Mouse (Mus musculus): ENCODE measurements around the gene Inha.

The Inha gene

DNA sequence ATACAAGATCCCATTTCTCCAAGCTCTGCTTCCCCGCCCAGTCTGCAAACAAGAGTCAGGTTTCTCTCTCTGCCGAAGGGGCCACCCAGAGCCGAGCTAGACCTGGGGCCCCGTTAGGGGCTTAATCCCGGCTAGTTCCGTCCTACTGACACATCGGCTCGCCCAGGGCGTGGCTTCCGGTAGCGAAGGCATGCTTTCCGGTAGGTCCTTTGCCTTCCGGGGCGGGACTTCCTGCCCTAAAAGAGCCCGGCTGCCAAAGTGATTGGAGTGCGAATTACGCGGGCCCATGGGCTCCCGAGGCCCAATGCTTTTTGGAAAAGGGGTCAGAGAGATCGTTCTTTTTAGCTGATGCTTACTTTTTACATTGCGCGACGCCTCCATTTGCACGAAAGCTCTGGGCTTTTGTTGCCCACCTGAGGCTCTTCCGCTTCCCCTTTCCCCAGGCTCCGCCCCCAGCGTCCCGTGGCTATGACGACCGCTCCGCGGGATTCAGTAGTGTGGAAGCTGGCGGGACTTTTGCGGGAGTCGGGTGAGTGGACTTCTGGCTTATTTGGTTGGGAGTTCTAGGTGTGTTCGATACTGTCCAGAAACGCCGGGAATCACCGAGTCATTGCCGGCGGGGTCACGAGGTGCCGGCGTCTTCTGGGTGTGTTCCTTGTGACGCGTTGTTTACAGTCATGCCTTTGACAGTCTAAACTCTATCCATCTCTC lies 14.6 kb downstream of the Inha start, which contains the start of gene Stk11ip:
Gene Stk11ip, plus strand, starts transcription at position 209 of the 711 bp plus-strand sequence.
- DNase-seq (ENCODE audit: low read depth, low spot score) = peak; percentile 93

DNA sequence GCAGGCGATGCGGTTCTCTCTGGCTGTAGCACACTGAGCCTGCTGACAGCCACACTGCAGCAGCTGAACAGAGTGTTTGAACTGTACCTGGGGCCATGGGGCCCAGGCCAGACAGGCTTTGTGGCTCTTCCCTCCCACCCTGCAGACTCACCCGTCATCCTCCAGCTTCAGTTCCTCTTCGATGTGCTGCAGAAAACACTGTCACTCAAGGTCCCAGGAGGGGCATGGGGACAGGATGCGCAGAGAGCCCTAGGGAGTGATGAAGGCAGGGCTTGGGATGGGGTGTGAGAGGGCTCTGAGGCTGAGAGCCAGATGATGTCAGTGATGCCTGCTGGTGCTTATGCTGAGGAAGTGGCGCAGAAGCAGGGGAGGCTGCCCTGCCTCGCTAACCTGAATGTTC lies 17.8 kb downstream of the Inha start:
- no peak for DNase-seq (ENCODE audit: low read depth, low spot score)

DNA sequence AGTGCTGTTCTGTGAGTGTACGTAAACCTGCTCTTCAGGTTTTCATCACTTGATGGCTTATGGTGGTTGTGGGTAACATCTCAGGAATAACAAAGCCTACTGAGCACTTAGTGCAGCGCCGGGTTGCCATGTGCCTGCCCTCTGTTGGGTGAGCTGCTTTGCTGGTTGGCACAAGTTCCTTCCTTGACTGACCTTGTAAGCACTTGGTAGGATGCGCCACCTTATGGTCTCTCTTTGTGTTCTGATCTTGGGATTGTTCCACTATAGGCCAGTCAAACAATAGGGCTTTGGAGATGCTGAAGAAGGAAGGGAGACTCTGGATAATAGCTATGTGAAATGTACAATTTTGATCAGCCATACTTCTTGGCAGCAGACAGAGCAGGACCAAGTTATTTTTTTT lies 23.7 kb downstream of the Inha start:
- DNase-seq (ENCODE audit: low read depth, low spot score) = no peak

GRCm38 (mm10) chr1:75532280-75533172 lies 25.6 kb downstream of the Inha start:
- no peak for DNase-seq (ENCODE audit: low read depth, low spot score)

GRCm38 (mm10) chr1:75533325-75534252 lies 26.7 kb downstream of the Inha start:
- DNase-seq (ENCODE audit: low read depth, low spot score) = no peak

GRCm38 (mm10) chr1:75537587-75537986 lies 30.7 kb downstream of the Inha start:
- DNase-seq (ENCODE audit: low read depth, low spot score) = no peak

- no peak for DNase-seq (ENCODE audit: low read depth, low spot score)
These were observed 31.8 kb downstream of the Inha start for GRCm38 (mm10) chr1:75538597-75539190.

DNA sequence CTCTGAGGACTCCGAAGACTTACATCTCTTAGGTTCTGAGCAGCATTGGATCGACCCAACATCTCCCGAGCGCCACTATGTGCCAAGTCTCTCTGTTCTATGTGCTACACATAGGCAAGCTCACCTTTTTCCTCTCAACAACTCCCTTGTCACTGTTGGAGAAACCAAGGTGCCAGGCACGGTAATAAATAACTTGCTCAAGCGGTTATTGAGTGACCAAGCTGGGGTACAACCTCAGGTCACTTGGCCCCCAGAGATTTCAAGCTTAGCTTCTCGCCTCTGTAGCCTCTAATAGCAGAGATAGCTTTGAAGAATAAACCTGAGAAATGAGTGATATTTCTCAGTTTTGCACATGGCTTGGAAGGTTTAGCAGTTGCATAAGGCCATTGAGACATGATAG lies 34.6 kb downstream of the Inha start:
- DNase-seq (ENCODE audit: low read depth, low spot score) = no peak

DNA sequence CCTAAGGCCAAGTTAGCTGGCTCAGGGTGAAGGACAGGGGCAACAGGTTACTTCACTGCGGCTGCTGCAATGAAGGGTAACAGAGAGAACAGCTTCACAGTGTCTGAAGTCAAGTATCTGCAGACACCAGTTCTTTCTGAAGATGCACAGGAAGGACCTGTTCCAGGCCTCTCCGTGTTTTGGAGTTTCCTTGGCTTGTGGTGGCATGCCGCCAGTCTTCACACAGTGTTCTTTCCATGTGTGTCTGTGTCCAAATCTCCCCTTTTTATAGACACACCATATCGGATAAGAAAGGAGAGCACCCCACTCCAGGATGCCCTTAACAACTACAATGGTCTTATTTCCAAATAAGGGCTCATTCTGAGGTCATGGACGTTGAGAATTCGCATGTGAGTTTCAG lies 37.5 kb downstream of the Inha start:
- DNase-seq (ENCODE audit: low read depth, low spot score) = no peak

GRCm38 (mm10) chr1:75545965-75546956 lies 39.4 kb downstream of the Inha start, which contains the start of gene Slc4a3:
Gene Slc4a3 (plus strand): TSS chr1:75546266.
- DNase-seq (ENCODE audit: low read depth, low spot score) = no peak

GRCm38 (mm10) chr1:75547351-75547750 lies 40.5 kb downstream of the Inha start:
- no peak for DNase-seq (ENCODE audit: low read depth, low spot score)

DNA sequence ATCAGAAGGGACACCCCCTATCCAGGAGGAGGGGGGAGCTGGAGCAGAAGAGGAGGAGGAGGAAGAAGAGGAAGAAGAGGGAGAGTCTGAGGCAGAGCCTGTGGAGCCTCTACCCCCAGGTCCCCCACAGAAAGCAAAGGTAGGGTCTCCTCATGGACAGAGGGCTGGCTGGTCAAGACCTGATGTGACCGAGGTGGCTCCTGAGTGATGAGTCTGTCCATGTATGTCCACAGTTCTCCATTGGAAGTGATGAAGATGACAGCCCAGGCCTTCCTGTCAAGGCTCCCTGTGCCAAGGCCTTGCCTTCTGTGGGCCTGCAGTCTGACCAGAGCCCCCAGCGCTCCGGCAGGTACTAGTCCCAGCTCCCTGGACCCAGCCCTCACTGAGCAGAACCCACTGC lies 41.2 kb downstream of the Inha start:
- DNase-seq (ENCODE audit: low read depth, low spot score) = no peak

DNA sequence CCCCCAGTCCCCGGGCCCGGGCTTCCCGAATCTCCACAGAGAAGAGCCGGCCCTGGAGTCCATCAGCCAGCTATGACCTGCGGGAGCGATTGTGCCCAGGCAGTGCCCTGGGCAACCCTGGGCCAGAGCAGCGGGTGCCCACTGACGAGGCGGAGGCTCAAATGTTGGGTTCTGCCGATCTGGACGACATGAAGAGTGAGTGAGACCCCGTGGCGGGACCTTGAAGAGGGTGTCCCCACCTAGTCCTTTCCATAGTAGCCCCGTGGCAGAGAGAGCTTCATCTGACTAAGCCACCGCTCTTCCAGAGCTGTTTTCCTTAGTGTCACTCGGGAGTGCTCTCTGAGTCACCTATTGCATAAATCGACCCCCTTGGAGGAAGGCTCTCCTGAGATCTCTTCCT lies 42.0 kb downstream of the Inha start:
- no peak for DNase-seq (ENCODE audit: low read depth, low spot score)

DNA sequence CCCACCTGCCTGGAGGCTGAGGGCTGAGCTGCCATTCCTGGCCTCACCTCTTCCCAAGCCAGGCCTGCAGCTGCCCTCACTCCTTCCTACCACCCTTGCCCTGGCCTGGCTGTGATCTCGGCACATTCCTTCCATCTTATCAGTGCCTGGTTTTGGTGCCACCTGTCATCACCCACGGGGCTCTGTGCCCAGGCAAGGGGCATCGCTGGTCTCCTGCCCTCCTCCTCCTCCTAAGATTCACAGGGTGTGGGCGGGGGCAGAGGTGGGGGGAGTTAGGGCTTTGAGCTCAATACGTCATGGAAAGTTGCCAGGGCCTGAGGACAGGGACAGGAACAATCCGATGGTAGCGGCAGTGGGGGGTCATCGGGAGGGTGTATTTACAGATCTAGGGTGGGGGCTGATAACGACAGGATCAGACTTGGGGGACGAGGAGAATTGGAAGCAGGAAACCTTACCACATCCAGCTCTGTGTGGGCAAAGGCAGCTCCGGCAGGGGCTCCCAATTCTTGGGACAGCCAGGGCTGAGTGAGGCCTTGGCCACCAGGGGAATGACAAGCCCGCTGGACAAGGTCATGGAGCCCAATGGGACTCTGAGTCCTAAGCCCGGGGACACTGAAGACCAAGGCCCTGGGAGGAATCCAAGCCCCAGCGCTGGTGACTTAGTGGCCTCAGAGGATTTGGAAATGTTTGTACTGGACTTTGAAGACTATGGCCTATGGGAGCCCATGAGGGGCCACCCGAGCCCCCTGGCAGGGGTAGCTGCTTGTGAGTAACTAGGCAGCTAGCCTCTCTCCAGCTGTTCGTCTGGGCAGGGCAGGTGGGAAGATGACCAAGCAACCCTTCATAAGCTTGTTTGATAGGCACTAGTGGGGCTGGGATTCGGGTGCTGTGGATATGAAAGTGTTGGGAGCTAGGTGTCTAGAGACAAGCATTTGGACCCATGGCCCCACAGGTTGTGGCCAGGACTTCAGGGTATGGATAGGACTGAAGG lies 42.7 kb downstream of the Inha start:
- no peak for DNase-seq (ENCODE audit: low read depth, low spot score)

DNA sequence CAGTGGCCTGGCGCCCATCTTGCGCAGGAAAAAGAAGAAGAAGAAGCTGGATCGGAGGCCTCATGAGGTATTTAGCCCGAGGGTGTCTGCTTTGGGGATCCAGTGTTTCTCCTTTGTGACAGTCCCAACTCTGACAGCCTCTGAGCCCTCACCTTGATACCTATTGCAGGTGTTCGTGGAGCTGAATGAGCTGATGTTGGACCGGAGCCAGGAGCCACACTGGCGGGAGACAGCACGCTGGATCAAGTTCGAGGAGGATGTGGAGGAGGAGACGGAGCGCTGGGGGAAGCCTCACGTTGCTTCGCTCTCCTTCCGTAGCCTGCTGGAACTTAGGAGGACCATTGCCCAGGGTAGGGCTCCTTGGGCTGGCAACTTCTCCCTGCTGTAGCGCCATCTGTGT lies 43.7 kb downstream of the Inha start:
- DNase-seq (ENCODE audit: low read depth, low spot score) = no peak

DNA sequence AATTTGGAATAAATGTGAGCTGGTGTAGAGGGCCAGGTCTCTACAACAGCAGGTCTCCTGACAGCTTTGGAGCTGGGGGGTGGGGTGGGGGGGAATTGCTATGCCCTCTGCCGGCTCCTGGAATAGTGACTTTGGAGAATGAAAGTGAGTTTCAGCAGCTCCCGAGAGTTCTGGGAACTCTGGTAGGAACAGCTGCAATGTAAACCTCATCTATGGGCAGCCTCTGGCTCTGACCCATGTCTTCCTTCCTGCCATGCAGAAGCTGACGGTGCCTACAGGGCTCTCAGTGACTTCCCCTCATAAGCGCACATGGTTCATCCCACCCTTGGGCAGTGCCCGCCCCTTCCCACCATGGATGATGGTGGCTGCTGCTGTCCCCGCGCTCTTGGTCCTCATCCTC lies 48.8 kb downstream of the Inha start:
- DNase-seq (ENCODE audit: low read depth, low spot score) = no peak

DNA sequence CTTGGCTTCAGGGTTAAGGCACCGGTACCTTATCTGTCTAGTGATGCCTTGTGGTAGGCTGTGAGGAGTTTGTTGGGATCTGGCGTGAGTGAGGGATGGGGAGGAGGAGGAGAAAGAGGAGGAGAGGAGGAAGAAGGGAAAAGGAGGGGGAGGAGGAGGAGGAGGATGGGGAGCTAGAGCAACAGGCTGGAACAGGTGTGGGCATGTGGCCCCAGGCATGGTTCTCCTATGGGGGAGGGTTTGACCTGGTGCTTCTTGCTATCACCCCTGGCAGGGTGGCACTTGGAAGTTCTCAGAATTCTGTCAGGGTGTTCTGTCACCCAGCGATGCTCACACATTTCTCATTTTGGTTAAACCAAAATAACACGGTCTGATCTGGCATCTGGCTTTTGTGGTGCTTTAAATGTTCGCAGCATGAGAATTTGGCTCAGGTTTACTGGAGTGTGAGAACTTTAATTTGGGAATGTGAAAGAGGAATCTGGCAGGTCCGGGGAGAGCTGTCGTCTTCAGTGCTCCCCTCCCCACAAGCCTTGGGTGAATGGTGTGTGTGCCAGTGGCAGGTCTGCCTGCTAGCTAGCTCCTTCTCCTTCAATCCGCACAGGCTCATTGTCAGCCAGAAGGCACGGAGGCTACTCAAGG lies 49.4 kb downstream of the Inha start:
- no peak for DNase-seq (ENCODE audit: low read depth, low spot score)

GRCm38 (mm10) chr1:75557041-75557440 lies 50.2 kb downstream of the Inha start:
- DNase-seq (ENCODE audit: low read depth, low spot score) = no peak
